Comparison of ENCODE assay signal across 16 mouse cellular contexts in the genomic region with DNA sequence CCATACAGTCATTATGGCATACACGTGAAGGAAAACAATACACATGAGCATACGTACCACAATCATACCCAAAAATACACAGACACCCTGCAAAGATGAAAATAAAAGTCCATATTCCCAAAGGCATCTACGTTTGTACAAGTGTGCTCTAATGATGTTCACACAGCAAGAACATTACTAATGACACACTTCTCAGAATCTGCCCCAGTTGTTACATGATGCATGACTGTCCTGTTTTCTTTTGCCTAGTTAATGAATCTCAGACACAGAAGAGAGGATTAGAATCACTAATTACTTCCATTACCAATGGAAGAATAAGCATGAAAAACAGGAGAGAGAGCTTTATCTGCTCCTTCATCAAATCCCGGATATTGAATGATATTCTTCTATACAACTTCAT.
"Had no signal": no experiment of that assay in that cellular context is flagged by ENCODE, and none has a peak within 500 bp of the region (broad histone marks: within the 10 kb centered on the region; RNA-seq: fewer than 3 reads in every experiment).

No protein-coding gene starts in this region.

- H3K27ac ChIP-seq: liver, embryonic 14.5 days; midbrain, embryonic 13.5 days; midbrain, embryonic 15.5 days; neural tube, embryonic 12.5 days had no signal

- H3K9me3 ChIP-seq: midbrain, embryonic 13.5 days; midbrain, embryonic 15.5 days; neural tube, embryonic 12.5 days had no signal

- H3K9ac ChIP-seq: liver, embryonic 14.5 days; lung, embryonic 14.5 days; midbrain, embryonic 13.5 days; midbrain, embryonic 15.5 days; neural tube, embryonic 12.5 days had no signal

- ATAC-seq: midbrain, embryonic 13.5 days; midbrain, embryonic 15.5 days had no signal

- DNase-seq: lung, adult 18-20 months; lung, embryonic 14.5 days; lung, postnatal 10 days; lung, postnatal 4 days; right cerebral cortex, adult 18-20 months; right cerebral cortex, postnatal 25 days; right cerebral cortex, postnatal 4 days; spleen, adult 18-20 months; thymus, adult 2 months; thymus, postnatal 25 days; thymus, postnatal 4 days had no signal

- H3K4me3 ChIP-seq: midbrain, embryonic 13.5 days; midbrain, embryonic 15.5 days; neural tube, embryonic 12.5 days had no signal

- H3K4me1 ChIP-seq: midbrain, embryonic 13.5 days; midbrain, embryonic 15.5 days; neural tube, embryonic 12.5 days had no signal

- H3K27me3 ChIP-seq: midbrain, embryonic 13.5 days; midbrain, embryonic 15.5 days; neural tube, embryonic 12.5 days had no signal

- H3K4me2 ChIP-seq: lung, embryonic 14.5 days; midbrain, embryonic 11.5 days; midbrain, embryonic 13.5 days; midbrain, embryonic 15.5 days; neural tube, embryonic 12.5 days had no signal

- H3K36me3 ChIP-seq: midbrain, embryonic 13.5 days; midbrain, embryonic 15.5 days; neural tube, embryonic 12.5 days had no signal
